Mouse (Mus musculus) CH12.LX (cell line): Measurements from ENCODE around the gene Amh. TPM values are rescaled to one million over a fixed set of nuclear protein-coding genes. Genes with fewer than 3 reads are reported as not detected.

ENCODE experiments used
- DNase-seq: peaks from one replicate; pipeline ENCODE4 v3.0.0-alpha.2; 2013; ENCODE audit errors: extremely low read depth
- H3K27ac ChIP-seq: 2 replicates; pipeline ENCODE4 v1.5.1; 2012; ENCODE audit warnings: low read depth, mild to moderate bottlenecking, control low read depth, moderate library complexity; ENCODE audit not compliant: insufficient read depth
- H3K27me3 ChIP-seq: replicated peaks from 2 replicates; pipeline ENCODE3; 2012; ENCODE audit warnings: inconsistent platforms
- H3K36me3 ChIP-seq, 2 experiments: replicated peaks in 1 of 2; 2 replicates each; pipeline versions ENCODE3 to v1.6.1; 2012; ENCODE audit warnings: inconsistent platforms in 1 of 2, low read length in 1 of 2, mild to moderate bottlenecking in 1 of 2, mixed read lengths in 1 of 2, moderate library complexity in 1 of 2; ENCODE audit not compliant: control insufficient read depth in 1 of 2, insufficient read depth in 1 of 2
- H3K4me1 ChIP-seq, 2 experiments: 2 replicates each; pipeline ENCODE4 v1.6.1; 2012; ENCODE audit warnings: inconsistent platforms in 1 of 2, moderate library complexity in 1 of 2; ENCODE audit not compliant: insufficient read depth in 2 of 2, control insufficient read depth in 1 of 2
- H3K4me2 ChIP-seq: 2 replicates; pipeline ENCODE4 v1.6.1; 2012; ENCODE audit warnings: low read depth, mild to moderate bottlenecking, control low read depth; ENCODE audit not compliant: poor library complexity, insufficient read depth, severe bottlenecking
- H3K4me3 ChIP-seq, 3 experiments: fragments of 150-350 bp in 1 of 3; sonication (generic) in 1 of 3; replicated peaks in 1 of 3; 2 replicates each; pipeline versions ENCODE3 to v1.5.1; 2011 to 2012; ENCODE audit warnings: low read depth in 2 of 3, low read length in 2 of 3, mild to moderate bottlenecking in 2 of 3, moderate library complexity in 2 of 3, control low read depth in 1 of 3, improper control_type of control experiment in 1 of 3, inconsistent platforms in 1 of 3, mixed read lengths in 1 of 3; ENCODE audit not compliant: poor library complexity in 1 of 3
- H3K79me2 ChIP-seq: replicated peaks from 2 replicates; pipeline ENCODE4 v1.6.1; 2012; ENCODE audit warnings: mild to moderate bottlenecking, moderate library complexity; ENCODE audit not compliant: control insufficient read depth, poor library complexity, insufficient read depth, severe bottlenecking; ENCODE audit errors: extremely low read depth
- H3K9ac ChIP-seq: 2 replicates; pipeline ENCODE4 v1.6.1; 2012; ENCODE audit warnings: low read depth, mild to moderate bottlenecking, control low read depth, moderate library complexity; ENCODE audit not compliant: insufficient read depth
- H3K9me3 ChIP-seq: replicated peaks from 2 replicates; pipeline ENCODE3; 2012; ENCODE audit warnings: low read length, inconsistent platforms, mixed read lengths
- EP300 ChIP-seq: IDR thresholded peaks from 2 replicates; pipeline ENCODE4 v1.6.1; 2011; ENCODE audit warnings: low read length, improper control_type of control experiment
- GABPA ChIP-seq: IDR thresholded peaks from 2 replicates; pipeline ENCODE4 v1.6.1; 2012; ENCODE audit warnings: low read depth, low read length, improper control_type of control experiment, inconsistent platforms; ENCODE audit not compliant: insufficient replicate concordance
- HCFC1 ChIP-seq: IDR thresholded peaks from 2 replicates; pipeline ENCODE4 v1.6.1; 2012; ENCODE audit warnings: low read depth, mild to moderate bottlenecking, inconsistent platforms, low read length, improper control_type of control experiment
- MAX ChIP-seq: IDR thresholded peaks from 2 replicates; pipeline ENCODE4 v1.6.1; 2011; ENCODE audit warnings: low read length, improper control_type of control experiment
- MXI1 ChIP-seq: IDR thresholded peaks from 2 replicates; pipeline ENCODE4 v1.6.1; 2011; ENCODE audit warnings: mild to moderate bottlenecking, low read depth, low read length, improper control_type of control experiment
- SIN3A ChIP-seq: IDR thresholded peaks from 2 replicates; pipeline ENCODE4 v1.6.1; 2012; ENCODE audit warnings: low read length, improper control_type of control experiment, inconsistent platforms
- SMC3 ChIP-seq: IDR thresholded peaks from 2 replicates; pipeline ENCODE4 v1.6.1; 2011; ENCODE audit warnings: low read depth, low read length, improper control_type of control experiment
- USF1 ChIP-seq: IDR thresholded peaks from 2 replicates; pipeline ENCODE4 v1.6.1; 2014; ENCODE audit warnings: low read depth, mild to moderate bottlenecking, inconsistent platforms, low read length, improper control_type of control experiment
- ZC3H11A ChIP-seq: IDR thresholded peaks from 2 replicates; pipeline ENCODE4 v1.6.1; 2012; ENCODE audit warnings: low read depth, mild to moderate bottlenecking, inconsistent platforms, low read length, improper control_type of control experiment
- ZMIZ1 ChIP-seq: IDR thresholded peaks from 2 replicates; pipeline ENCODE4 v1.6.1; 2012; ENCODE audit warnings: low read depth, mild to moderate bottlenecking, inconsistent platforms, low read length, improper control_type of control experiment
- ZNF384 ChIP-seq: IDR thresholded peaks from 2 replicates; pipeline ENCODE4 v1.6.1; 2012; ENCODE audit warnings: low read depth, low read length, improper control_type of control experiment, inconsistent platforms
- dilution Hi-C: fragments of 300-500 bp; cut with MboI; formaldehyde crosslinking; loops from 2 replicates; pipeline ENCODE4 v1.14.3; 2020; ENCODE audit warnings: low sequenced_read_pairs; ENCODE audit not compliant: extremely low pct_unique_long_range_greater_than_20kb, extremely low pct_ligation_motif_present
- in situ Hi-C: fragments of 300-500 bp; cut with MboI; formaldehyde crosslinking; loops from 3 replicates; pipeline ENCODE4 v1.14.3; 2019; ENCODE audit warnings: low sequenced_read_pairs, low pct_ligation_motif_present, low pct_unique_long_range_greater_than_20kb, mixed read lengths
- polyA plus RNA-seq: library from polyadenylated mRNA; unstranded; fragments of >175 nt; gene quantifications from 2 replicates; pipeline ENCODE4 v1.2.1, GENCODE M21; 2012; ENCODE audit warnings: low read depth; ENCODE audit not compliant: insufficient read length
- total RNA-seq, 2 experiments: library from RNA; depleted of rRNA; stranded (reverse); fragments of 300-350 nt in 1 of 2; fragments of >200 nt in 1 of 2; gene quantifications; 2 replicates each; pipeline ENCODE4 v1.2.3; 2012 to 2014

Gene Amh
- total and polyA plus RNA-seq, 3 experiments: 0.43 to 1.1 (median 0.59) TPM

DNA sequence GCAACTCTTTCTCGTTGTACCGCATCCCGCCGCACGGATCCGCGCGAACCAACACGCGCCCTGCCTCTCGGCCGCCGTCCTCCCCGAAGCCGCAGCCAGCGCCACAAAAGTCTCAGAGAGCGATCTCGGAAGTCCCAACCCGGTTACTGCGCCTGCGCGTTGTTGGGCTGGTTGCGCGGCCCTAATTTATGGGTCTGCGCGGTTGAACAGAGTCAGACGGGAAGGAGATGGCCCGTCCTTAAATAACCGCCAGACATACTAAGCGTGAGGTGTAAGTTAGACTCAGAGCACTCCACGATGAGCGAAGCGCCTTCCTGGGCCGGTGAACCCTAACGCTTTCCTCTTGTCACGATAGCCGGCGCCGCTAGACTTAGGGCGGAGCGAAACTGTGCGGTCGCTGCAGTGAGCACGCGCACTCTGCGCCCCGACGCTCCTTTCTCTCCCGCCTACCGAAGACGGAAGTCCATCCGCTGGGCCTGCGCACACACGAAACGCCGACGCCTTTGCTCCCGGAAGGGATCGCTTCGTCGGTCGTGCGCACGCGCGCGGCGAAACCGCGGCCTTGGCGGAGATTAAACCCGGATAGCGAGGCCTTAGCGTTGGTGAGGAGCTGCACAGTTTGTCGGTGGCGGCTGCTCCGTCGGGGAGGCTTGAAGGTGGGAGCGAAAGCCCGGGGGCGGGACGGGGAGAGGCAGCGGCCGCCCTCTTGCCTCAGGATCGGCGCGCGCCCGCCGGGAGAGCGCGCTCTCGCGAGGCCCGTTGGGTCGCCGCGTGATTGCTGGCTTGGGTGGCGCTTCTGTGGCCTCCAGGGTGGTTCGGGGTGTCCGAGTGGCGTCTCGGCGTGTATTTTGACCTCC lies 6.7 kb upstream of the Amh start, which contains the start of the genes Sf3a2 and Plekhj1 (continued):
- TF ChIP-seq MXI1 (peak; percentile 71; the same call in 1 of the 2 replicates), MAX (peak; percentile 88)

DNA sequence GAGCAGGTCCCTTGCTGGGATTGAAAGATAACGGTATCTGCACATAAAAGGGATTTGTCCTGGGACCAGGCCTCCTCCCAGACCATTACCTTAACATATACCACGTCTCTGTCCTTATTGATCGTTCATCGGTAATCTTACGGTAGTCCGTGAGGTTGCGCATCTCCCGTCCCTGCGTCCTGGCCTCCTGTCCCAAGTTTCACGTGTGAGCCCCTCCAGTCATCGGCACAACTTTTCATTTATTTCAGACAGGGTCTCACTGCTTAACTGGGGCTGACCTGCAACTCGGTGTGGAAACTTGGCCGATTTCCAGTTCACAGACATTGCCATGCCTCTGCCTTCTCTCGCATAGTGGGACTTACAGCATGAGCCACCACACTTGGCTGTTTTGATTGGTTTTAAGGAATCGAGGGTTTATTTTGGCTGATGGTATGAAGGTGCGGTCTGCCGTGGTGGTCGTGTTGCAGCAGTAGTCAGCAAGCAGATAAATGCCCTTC lies 5.9 kb upstream of the Amh start:
- peak overlapping the region; percentile 91 for H3K27ac ChIP-seq
- peak overlapping the region; percentile 73 for H3K4me2 ChIP-seq
- peaks cover 54 to 68% of the 10 kb centered on the region in 2 experiments for H3K36me3 ChIP-seq
- no peaks in the 10 kb centered on the region for H3K27me3 ChIP-seq
- dilution Hi-C loops (no loop called here), in situ Hi-C loops (loop anchor here (5.0 kb wide), 1 partner anchor 37 kb away; no protein-coding TSS in a partner anchor)
- peak overlapping the region; percentile 68 to 94 (median 87) for H3K4me3 ChIP-seq
- TF ChIP-seq MAX (no peak), EP300 (no peak), SIN3A (peak; percentile 30; the same call in 1 of the 2 replicates)
- DNase-seq: no peak
- peaks cover 10 to 33% of the 10 kb centered on the region in 2 experiments for H3K4me1 ChIP-seq
- peaks cover 47% of the 10 kb centered on the region for H3K79me2 ChIP-seq
- no peaks in the 10 kb centered on the region for H3K9me3 ChIP-seq
- peak overlapping the region; percentile 99 for H3K9ac ChIP-seq

DNA sequence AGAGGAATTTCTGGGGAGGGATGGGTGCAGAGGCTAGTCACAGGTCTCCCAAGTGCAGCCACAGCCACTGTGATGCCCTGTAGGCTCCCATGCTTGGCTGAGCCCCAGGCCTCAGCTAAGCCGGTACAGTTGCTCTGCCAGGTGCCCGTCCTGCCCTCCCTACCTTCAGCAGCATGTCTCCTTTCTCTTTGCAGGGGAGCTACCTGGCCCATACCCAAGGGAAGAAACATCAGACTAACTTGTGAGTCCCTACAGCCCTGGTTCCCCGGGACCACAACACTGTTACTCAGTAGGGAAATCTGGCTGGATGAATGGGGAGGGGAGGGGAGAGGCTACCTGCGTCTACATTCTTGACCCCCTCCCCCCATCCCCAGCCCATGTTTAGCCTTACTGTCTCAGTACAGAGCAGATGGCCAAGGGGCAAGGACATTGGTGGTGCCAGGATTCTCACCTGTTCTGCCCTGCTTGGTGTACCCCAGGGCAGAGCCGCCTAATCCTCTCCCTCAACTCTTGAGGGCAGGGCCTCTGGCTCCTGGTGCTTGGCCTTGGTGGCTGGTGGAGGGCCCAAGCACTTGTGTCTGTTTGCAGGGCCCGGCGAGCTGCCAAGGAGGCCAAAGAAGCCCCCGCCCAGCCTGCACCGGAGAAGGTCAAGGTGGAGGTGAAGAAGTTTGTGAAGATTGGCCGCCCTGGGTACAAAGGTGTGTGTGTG lies 2.7 kb upstream of the Amh start:
- H3K79me2 ChIP-seq: peaks cover 35% of the 10 kb centered on the region
- no peak overlapping the region for H3K27ac ChIP-seq
- H3K4me1 ChIP-seq: peaks cover 6 to 17% of the 10 kb centered on the region in 2 experiments
- in situ Hi-C loops (loop anchor here (10.0 kb wide), 1 partner anchor 192 kb away; no protein-coding TSS in a partner anchor), dilution Hi-C loops (no loop called here)
- H3K9ac ChIP-seq: no peak overlapping the region
- H3K4me3 ChIP-seq: no peak overlapping the region
- H3K36me3 ChIP-seq: peaks cover 60 to 75% of the 10 kb centered on the region in 2 experiments
- H3K27me3 ChIP-seq: no peaks in the 10 kb centered on the region
- no peak for DNase-seq
- TF ChIP-seq GABPA (no peak), SMC3 (no peak), HCFC1 (no peak), ZC3H11A (no peak), ZNF384 (no peak), USF1 (no peak), ZMIZ1 (no peak), EP300 (no peak)
- no peak overlapping the region for H3K4me2 ChIP-seq
- H3K9me3 ChIP-seq: peaks cover 5% of the 10 kb centered on the region
